Mouse (Mus musculus) gastrocnemius, adult 2 months (tissue): Measurements from ENCODE around the gene Flnb. TPM values are rescaled to one million over a fixed set of nuclear protein-coding genes. Genes with fewer than 3 reads are reported as not detected.

ENCODE experiments used
- DNase-seq: peaks from one replicate; pipeline ENCODE4 v3.0.0; 2022
- H3K27ac ChIP-seq: fragments of 200-600 bp; 2 replicates; pipeline ENCODE4 v1.8.1; 2022; ENCODE audit warnings: mild to moderate bottlenecking
- H3K4me3 ChIP-seq: fragments of 200-600 bp; 2 replicates; pipeline ENCODE4 v1.8.1; 2022; ENCODE audit warnings: mild to moderate bottlenecking, moderate library complexity
- CTCF ChIP-seq: fragments of 200-600 bp; IDR thresholded peaks from 2 replicates; pipeline ENCODE4 v1.8.1; 2022; ENCODE audit warnings: antibody characterized with exemption, mild to moderate bottlenecking, moderate library complexity
- intact Hi-C: fragments of 180-260 bp; cut with DNase I; formaldehyde crosslinking; loops from one replicate; pipeline ENCODE4 v1.15.1; 2025
- long read RNA-seq, 2 experiments: library from polyadenylated mRNA; stranded (forward); transcript quantifications; one replicate each; pipeline ENCODE4 v2.0.0; 2021
- total RNA-seq, 2 experiments: library from RNA; stranded (reverse); gene quantifications; 2 replicates each; pipeline ENCODE4 v1.2.3; 2021

The Flnb gene
- 10 to 100 TPM in 1 of 2 experiments, 1 to 10 TPM in 1; 6.0 to 11.0 TPM for total RNA-seq
- long read RNA-seq, experiment 1, partial matches to known transcripts = 5 of 8 reads
- long read RNA-seq, experiment 1, other reads (novel, unspliced or antisense) = 3 of 8 reads
- long read RNA-seq, experiment 2, partial matches to known transcripts = 5 of 6 reads
- long read RNA-seq, experiment 2, other reads (novel, unspliced or antisense) = 1 of 6 reads

DNA sequence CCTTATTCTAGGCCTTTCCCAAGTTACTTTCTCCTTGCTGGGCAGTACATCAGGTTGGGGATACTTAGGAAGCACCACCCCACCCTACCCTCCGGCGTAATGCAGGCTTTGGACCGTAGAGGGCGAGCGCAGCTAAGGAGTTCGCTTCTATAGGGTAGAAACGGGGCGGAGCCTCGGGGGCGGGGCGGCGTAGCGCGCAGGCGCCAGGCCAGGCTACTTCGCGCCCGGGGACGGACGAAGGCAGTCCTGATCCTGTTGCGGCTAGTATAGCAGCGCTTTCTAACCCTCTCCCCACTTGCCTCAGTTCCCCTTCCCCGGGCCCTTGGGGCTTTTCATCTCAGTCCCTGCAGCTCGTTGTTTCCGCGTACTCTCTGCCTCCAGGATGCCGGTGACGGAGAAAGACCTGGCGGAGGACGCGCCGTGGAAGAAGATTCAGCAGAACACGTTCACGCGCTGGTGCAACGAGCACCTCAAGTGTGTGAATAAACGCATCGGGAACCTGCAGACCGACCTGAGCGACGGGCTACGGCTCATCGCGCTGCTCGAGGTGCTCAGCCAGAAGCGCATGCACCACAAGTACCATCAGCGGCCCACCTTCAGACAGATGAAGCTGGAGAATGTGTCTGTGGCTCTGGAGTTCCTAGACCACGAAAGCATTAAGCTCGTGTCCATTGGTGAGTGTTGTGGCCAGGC is at the start of gene Flnb:
Gene Flnb, plus strand, starts transcription at position 188 of the 693 bp plus-strand sequence.
- Histone ChIP-seq H3K27ac (peak within 1 kb of the TSS; percentile 83), H3K4me3 (peak within 1 kb of the TSS; percentile 81)
- DNase-seq = peak; percentile 96
- TF ChIP-seq CTCF = peak; percentile 99
- intact Hi-C loops = loop anchor here (2.0 to 5.0 kb wide), 4 partner anchors 34 to 224 kb away; partner anchors contain the start of gene Gm45521

- Histone ChIP-seq H3K4me3 (peak overlapping the region; percentile 76), H3K27ac (peak overlapping the region; percentile 78)
- intact Hi-C loops = no loop called here
- peak; percentile 63 for DNase-seq
- TF ChIP-seq CTCF = no peak
Observed at GRCm38 (mm10) chr14:7773714-7774389, 43.9 kb upstream of the Flnb start.

DNA sequence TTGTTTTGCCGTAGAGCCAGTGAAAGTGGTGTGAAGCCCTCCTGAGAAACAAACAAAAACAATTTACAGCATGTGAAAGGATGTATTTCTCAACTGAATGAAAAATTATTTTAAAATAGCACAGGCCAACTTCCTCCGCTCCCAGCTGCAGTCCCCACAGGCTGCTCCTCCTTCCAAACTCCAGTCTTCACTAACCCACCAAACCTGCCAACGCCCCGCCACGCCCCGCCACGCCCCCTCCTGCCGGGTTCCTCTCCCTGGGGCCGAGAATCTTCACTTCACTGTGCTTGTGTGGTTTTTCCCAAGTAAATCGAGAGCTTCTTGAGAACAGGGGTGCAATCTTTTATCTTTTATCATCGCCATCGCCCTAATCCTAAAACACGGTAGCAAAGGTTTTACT is 31.7 kb upstream of the Flnb start:
- Histone ChIP-seq H3K4me3 (no peak overlapping the region), H3K27ac (no peak overlapping the region)
- peak; percentile 34 for DNase-seq
- no peak for TF ChIP-seq CTCF
- intact Hi-C loops = no loop called here

GRCm38 (mm10) chr14:7789266-7790030 is 28.3 kb upstream of the Flnb start:
- no peak for TF ChIP-seq CTCF
- DNase-seq = peak; percentile 36
- intact Hi-C loops = no loop called here
- Histone ChIP-seq H3K27ac (no peak overlapping the region), H3K4me3 (no peak overlapping the region)

DNA sequence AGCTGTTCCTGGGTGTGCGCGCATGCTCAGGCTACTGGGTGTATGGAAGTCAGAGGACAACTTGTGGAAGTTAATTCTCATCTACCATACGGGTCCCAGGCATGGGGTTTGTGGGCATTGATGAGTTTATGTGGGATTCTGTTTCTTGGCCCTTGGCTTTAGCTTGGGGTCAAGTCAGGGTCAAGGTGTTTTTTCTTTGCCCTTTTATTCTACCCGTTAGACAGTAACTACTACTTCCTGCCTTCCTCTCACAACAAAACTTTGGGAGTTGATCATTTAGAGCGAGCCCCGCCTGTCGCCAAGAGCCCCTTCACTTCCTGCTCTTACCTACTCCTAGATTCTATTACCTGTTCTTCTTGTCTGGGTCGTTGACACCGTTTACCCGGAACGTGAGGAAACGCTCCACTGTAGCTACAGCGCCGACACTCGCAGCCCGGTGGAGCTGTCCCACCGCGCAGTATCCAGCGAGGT is 26.7 kb upstream of the Flnb start:
- Histone ChIP-seq H3K4me3 (peak overlapping the region; percentile 67), H3K27ac (peak overlapping the region; percentile 57)
- DNase-seq = no peak
- intact Hi-C loops = no loop called here
- no peak for TF ChIP-seq CTCF

- intact Hi-C loops = no loop called here
- peak; percentile 80 for DNase-seq
- H3K27ac ChIP-seq = peak within 1 kb of the TSS; percentile 57
- peak; percentile 53 for TF ChIP-seq CTCF
- peak within 1 kb of the TSS; percentile 67 for H3K4me3 ChIP-seq
Observed at GRCm38 (mm10) chr14:7791532-7792159, 26.1 kb upstream of the Flnb start, which contains the start of gene Gm26661. TSS of gene Gm26661 (plus strand) at chr14:7791587.

DNA sequence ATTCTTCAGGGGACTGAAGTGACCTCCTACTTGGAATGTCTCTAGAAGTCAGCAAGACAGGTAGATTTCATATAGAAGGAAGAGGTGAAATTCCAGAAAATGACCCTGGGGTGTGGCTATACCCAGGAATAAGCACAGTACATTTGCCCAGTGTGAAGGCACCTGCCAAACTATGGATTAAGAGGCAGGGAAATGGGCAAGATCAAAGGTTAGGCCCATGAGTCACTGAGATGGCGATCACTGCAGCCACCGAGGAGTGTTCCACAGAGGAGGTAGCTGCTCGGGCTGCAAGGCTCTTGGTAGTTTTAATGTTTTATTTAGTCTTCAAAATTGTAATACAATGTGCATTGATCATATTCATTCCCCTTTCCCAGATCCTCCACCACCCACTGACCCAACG is 21.8 kb upstream of the Flnb start:
- H3K27ac ChIP-seq = no peak overlapping the region
- TF ChIP-seq CTCF = no peak
- H3K4me3 ChIP-seq = no peak overlapping the region
- DNase-seq = no peak
- intact Hi-C loops = no loop called here

DNA sequence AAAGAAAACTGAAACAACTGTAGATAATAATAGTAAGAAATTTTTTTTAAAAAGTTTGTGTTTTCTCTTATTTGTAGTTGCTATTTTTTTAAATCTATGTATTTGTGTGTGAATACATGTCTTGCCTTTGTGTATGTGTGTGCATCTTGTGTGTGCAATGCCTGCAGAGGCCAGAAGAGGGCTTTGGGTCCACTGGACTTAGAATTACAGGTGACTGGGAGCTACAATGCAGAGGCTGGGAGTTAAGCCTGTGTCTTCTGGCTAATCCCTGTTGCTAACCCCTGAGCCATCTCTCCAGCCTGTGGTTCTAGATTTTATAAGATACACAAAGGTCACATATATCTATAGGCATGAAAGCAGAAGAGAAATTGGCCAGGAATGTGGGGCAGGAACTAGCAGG is 17.1 kb upstream of the Flnb start:
- DNase-seq = no peak
- Histone ChIP-seq H3K27ac (no peak overlapping the region), H3K4me3 (no peak overlapping the region)
- no peak for TF ChIP-seq CTCF
- intact Hi-C loops = no loop called here

- intact Hi-C loops = no loop called here
- peak; percentile 45 for DNase-seq
- TF ChIP-seq CTCF = peak; percentile 72
- Histone ChIP-seq H3K27ac (no peak overlapping the region), H3K4me3 (no peak overlapping the region)
Observed at GRCm38 (mm10) chr14:7801831-7802230, 15.9 kb upstream of the Flnb start.

GRCm38 (mm10) chr14:7803874-7804557 is 13.7 kb upstream of the Flnb start:
- DNase-seq = no peak
- no peak for TF ChIP-seq CTCF
- intact Hi-C loops = no loop called here
- no peak overlapping the region for H3K4me3 ChIP-seq
- H3K27ac ChIP-seq = no peak overlapping the region

GRCm38 (mm10) chr14:7804558-7804905 is 13.2 kb upstream of the Flnb start:
- no peak for TF ChIP-seq CTCF

More at GRCm38 (mm10) chr14:7804558-7804905, 13.2 kb upstream of the Flnb start:
- intact Hi-C loops = no loop called here
- Histone ChIP-seq H3K4me3 (no peak overlapping the region), H3K27ac (no peak overlapping the region)
- DNase-seq = no peak
